Mouse (Mus musculus): ENCODE results near the gene Gm49601. TPM values are rescaled to one million over a fixed set of nuclear protein-coding genes. Genes with fewer than 3 reads are reported as not detected.

Gene Gm49601
- polyA plus RNA-seq, 1 experiment from 2014 or later = 0.67 TPM

DNA sequence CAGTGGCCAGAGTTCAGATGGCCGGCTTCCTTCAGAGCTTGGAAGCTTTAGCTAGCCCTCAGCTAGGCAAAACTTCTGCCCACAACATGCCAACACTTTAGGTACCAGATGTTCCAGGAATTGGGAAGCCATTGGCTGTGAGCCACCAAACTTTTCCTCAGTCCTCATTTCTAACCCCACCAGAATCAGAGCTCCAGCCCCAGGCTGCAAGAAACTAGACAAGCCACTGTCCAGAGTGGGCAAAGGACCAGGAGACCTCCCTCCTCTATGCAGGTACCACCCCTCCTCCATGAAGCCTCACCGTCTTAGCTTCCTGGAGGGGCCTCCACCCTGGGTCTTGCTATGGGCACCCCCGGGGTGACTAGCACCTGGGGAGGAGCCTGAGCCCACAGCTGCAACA lies 936 bp upstream of the Gm49601 start:
- peaks cover 38% of the 10 kb centered on the region for H3K27me3 ChIP-seq (ENCODE audit: control insufficient read depth, insufficient read depth, low read length)
- H3K9ac ChIP-seq (replicated peaks; ENCODE audit: low read depth, low read length) = no peak overlapping the region
- H3K4me2 ChIP-seq (replicated peaks; ENCODE audit: low read depth, low read length) = 0 out of 2 replicates have a peak overlapping the region, but pooled peaks have one; percentile 79
- peak overlapping the region; percentile 42 for H3K4me3 ChIP-seq (ENCODE audit: low read depth, low read length)
- H3K27ac ChIP-seq (ENCODE audit: low read length) = no peak overlapping the region
- H3K9me3 ChIP-seq (ENCODE audit: control insufficient read depth, low read depth, low read length) = no peaks in the 10 kb centered on the region
- H3K36me3 ChIP-seq (ENCODE audit: control insufficient read depth, insufficient read depth, low read length) = peaks cover 2% of the 10 kb centered on the region; the same call in 1 of the 2 replicates
- 50% methylated on average over 3 of the region's 3 CpGs for WGBS
- ATAC-seq (ENCODE audit: insufficient number of reproducible peaks, insufficient read depth, low FRiP score, low read depth) = no peak
- H3K4me1 ChIP-seq (ENCODE audit: control insufficient read depth, insufficient read depth, low read length) = peaks cover 20% of the 10 kb centered on the region

DNA sequence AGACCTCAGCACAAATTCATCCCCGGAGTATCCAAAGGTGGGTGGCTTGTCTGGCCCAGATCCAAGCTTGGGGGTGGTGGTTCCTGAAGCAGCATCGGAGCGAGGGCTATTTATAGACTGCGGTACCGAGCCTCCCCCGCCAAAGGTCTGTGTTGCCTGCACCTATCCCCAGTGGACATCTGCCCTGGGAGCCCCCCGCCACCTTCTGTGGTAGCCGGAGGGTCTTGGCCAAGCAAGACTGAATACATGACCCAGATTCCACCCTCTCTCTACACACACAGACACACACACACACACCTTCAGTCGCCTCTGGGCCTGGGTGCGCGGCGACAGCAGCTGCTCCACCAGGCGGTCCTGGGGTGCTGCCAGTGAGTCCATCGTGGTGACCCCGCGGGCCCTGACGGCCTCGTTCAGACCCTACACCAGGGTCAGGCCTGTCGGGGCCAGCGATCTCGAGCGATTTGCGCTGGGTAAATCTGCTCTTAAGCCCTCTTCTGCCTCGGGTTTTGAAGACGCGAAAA lies 376 bp downstream of the Gm49601 start:
- Histone ChIP-seq H3K4me1 (ENCODE audit: control insufficient read depth, insufficient read depth, low read length) (peaks cover 28% of the 10 kb centered on the region), H3K36me3 (ENCODE audit: control insufficient read depth, insufficient read depth, low read length) (peaks cover 2% of the 10 kb centered on the region; the same call in 1 of the 2 replicates), H3K4me2 (replicated peaks; ENCODE audit: low read depth, low read length) (peak overlapping the region; percentile 79), H3K9me3 (ENCODE audit: control insufficient read depth, low read depth, low read length) (no peaks in the 10 kb centered on the region), H3K9ac (replicated peaks; ENCODE audit: low read depth, low read length) (peak overlapping the region; percentile 22; the same call in 1 of the 2 replicates), H3K4me3 (ENCODE audit: low read depth, low read length) (peak overlapping the region; percentile 42), H3K27me3 (ENCODE audit: control insufficient read depth, insufficient read depth, low read length) (peaks cover 51% of the 10 kb centered on the region), H3K27ac (ENCODE audit: low read length) (no peak overlapping the region)
- 20% methylated on average over 26 of the region's 26 CpGs for WGBS
- ATAC-seq (ENCODE audit: insufficient number of reproducible peaks, insufficient read depth, low FRiP score, low read depth) = no peak

DNA sequence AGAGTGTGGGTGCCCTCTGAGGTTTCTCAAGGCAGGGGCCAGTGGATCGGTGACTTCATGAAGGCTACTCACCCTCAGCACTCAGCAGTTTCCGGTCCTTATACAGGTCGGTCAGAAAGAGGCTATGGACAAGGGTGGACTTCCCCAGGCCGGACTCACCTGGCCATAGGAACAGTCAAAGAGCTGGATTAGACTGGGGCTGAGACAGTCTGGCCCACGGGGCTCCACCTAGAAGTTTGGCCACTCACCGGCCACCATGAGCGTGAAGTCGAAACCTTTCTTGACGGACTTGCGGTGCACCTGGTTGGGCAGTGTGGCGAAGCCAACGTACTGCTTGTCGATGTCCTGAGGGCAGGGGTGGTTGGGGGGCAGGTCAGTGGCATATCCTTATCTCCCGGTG lies 1.1 kb downstream of the Gm49601 start:
- no peak for ATAC-seq (ENCODE audit: insufficient number of reproducible peaks, insufficient read depth, low FRiP score, low read depth)
- H3K4me1 ChIP-seq (ENCODE audit: control insufficient read depth, insufficient read depth, low read length) = peaks cover 28% of the 10 kb centered on the region
- peaks cover 2% of the 10 kb centered on the region; the same call in 1 of the 2 replicates for H3K36me3 ChIP-seq (ENCODE audit: control insufficient read depth, insufficient read depth, low read length)

DNA sequence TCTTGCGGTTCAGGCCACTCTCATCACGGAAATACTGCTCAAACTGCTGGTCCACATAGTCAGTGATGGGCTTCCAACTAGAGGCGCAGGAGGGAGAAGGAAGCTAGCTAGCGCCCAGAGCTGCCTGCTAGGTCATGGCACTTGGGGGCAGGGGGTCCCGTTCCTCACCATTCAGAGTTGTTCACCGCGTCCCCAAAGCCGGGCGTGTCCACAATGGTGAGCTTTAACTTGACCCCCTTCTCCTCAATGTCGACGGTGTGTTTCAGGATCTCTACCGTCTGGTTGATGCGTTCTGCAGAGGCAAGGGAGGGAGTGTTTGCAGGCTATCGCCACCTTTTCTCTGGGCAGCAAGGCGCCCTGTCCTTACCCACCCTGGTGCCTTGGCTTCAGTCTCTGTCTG lies 1.6 kb downstream of the Gm49601 start:
- H3K27ac ChIP-seq (ENCODE audit: low read length) = no peak overlapping the region
- WGBS = 56% methylated on average over 15 of the region's 15 CpGs
- peaks cover 2% of the 10 kb centered on the region; the same call in 1 of the 2 replicates for H3K36me3 ChIP-seq (ENCODE audit: control insufficient read depth, insufficient read depth, low read length)
- no peaks in the 10 kb centered on the region for H3K9me3 ChIP-seq (ENCODE audit: control insufficient read depth, low read depth, low read length)
- H3K4me2 ChIP-seq (replicated peaks; ENCODE audit: low read depth, low read length) = no peak overlapping the region
- H3K4me3 ChIP-seq (ENCODE audit: low read depth, low read length) = no peak overlapping the region
- peaks cover 28% of the 10 kb centered on the region for H3K4me1 ChIP-seq (ENCODE audit: control insufficient read depth, insufficient read depth, low read length)
- H3K9ac ChIP-seq (replicated peaks; ENCODE audit: low read depth, low read length) = no peak overlapping the region
- H3K27me3 ChIP-seq (ENCODE audit: control insufficient read depth, insufficient read depth, low read length) = peaks cover 63% of the 10 kb centered on the region
- ATAC-seq (ENCODE audit: insufficient number of reproducible peaks, insufficient read depth, low FRiP score, low read depth) = no peak

More for the DNA sequence above, 1.1 kb downstream of the Gm49601 start:
- Histone ChIP-seq H3K27me3 (ENCODE audit: control insufficient read depth, insufficient read depth, low read length) (peaks cover 58% of the 10 kb centered on the region), H3K4me3 (ENCODE audit: low read depth, low read length) (no peak overlapping the region), H3K4me2 (replicated peaks; ENCODE audit: low read depth, low read length) (no peak overlapping the region), H3K9ac (replicated peaks; ENCODE audit: low read depth, low read length) (no peak overlapping the region), H3K9me3 (ENCODE audit: control insufficient read depth, low read depth, low read length) (no peaks in the 10 kb centered on the region), H3K27ac (ENCODE audit: low read length) (no peak overlapping the region)
- 63% methylated on average over 14 of the region's 14 CpGs for WGBS

DNA sequence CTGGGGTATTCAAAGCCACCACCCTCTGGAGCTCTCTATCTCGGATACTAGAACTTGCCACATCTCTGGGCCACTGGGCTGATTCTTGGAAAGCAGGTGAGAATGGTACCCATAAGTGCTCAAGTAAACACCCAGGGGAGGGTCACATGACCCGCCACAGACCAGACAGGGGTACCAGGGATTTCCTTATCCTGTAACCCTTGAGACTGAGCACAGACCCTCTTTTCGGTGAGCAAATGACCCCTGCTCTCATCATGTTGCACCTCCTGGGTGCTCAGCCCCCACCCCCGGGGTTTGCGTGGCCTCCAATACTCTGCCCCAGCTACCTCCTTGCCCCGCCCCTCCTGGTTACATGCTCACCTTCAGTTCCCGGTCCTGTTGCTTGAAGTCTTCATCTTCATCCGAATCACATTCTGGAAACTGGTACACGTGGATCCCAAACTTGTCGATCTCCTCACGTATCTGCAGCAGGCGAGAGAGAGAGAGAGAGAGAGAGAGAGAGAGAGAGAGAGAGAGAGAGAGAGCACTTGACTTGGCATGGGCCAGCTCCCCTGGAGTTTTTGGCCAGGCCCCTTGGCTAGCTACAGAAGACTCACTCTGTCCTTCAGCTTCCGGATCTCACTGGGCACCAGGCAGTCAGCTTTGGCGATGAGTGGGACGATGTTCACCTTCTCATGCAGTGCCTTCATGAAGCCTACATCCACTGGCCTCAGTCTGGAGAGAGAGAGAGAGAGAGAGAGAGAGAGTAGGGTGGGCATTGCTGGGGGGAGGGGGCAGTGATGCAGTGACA lies 2.3 kb downstream of the Gm49601 start:
- peaks cover 25% of the 10 kb centered on the region for H3K4me1 ChIP-seq (ENCODE audit: control insufficient read depth, insufficient read depth, low read length)
- H3K27ac ChIP-seq (ENCODE audit: low read length) = no peak overlapping the region
- WGBS = 66% methylated on average over 15 of the region's 15 CpGs
- H3K4me3 ChIP-seq (ENCODE audit: low read depth, low read length) = no peak overlapping the region
- no peak overlapping the region for H3K4me2 ChIP-seq (replicated peaks; ENCODE audit: low read depth, low read length)
- H3K9me3 ChIP-seq (ENCODE audit: control insufficient read depth, low read depth, low read length) = no peaks in the 10 kb centered on the region
- ATAC-seq (ENCODE audit: insufficient number of reproducible peaks, insufficient read depth, low FRiP score, low read depth) = no peak
- peaks cover 70% of the 10 kb centered on the region for H3K27me3 ChIP-seq (ENCODE audit: control insufficient read depth, insufficient read depth, low read length)
- H3K36me3 ChIP-seq (ENCODE audit: control insufficient read depth, insufficient read depth, low read length) = peaks cover 2% of the 10 kb centered on the region; the same call in 1 of the 2 replicates
- H3K9ac ChIP-seq (replicated peaks; ENCODE audit: low read depth, low read length) = no peak overlapping the region

DNA sequence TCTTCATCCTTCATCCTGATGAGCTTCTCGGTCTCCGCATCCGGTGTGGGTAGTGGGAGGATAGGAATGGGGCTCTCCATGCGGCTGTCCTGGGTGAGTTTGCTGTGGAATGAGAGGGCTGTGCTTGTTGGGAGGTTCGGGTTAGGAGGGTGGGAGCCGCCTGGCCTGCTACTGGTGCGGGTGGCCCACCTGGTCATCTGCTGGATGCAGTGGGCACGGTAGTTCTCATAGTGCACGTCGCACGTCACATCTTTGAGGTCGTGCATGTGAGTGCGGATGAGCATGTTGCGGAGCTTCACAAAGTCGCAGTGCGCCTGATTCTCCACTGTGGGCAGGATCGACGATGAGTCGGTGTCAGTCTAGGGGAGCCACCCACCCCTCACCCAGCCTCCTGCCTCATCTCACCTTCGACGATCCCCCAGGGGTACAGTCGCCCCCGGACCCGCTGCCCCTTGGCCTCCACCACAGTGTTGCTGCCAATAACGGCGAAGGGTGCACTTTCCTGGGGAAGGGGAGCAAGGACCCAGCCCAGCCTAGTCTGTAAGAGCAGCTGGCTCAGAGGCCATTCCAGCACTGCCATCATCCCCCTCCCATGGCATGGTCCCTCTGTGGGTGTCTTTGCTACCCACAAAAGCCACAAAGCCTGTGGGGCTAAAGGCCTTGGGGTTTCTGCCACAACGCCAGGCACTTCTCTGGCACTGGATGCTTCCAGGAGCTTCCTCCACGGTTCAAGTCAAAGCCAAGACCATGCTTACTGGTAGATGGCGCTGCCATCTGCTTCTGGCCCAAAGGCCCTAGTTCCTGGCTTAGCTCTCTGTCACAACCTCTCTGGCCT lies 3.1 kb downstream of the Gm49601 start:
- WGBS = 60% methylated on average over 29 of the region's 29 CpGs
- no peak overlapping the region for H3K4me3 ChIP-seq (ENCODE audit: low read depth, low read length)
- H3K36me3 ChIP-seq (ENCODE audit: control insufficient read depth, insufficient read depth, low read length) = peaks cover 2% of the 10 kb centered on the region; the same call in 1 of the 2 replicates
- no peaks in the 10 kb centered on the region for H3K9me3 ChIP-seq (ENCODE audit: control insufficient read depth, low read depth, low read length)
- no peak overlapping the region for H3K27ac ChIP-seq (ENCODE audit: low read length)
- H3K9ac ChIP-seq (replicated peaks; ENCODE audit: low read depth, low read length) = no peak overlapping the region
- H3K27me3 ChIP-seq (ENCODE audit: control insufficient read depth, insufficient read depth, low read length) = peaks cover 71% of the 10 kb centered on the region
- peaks cover 19% of the 10 kb centered on the region for H3K4me1 ChIP-seq (ENCODE audit: control insufficient read depth, insufficient read depth, low read length)
- no peak overlapping the region for H3K4me2 ChIP-seq (replicated peaks; ENCODE audit: low read depth, low read length)
- ATAC-seq (ENCODE audit: insufficient number of reproducible peaks, insufficient read depth, low FRiP score, low read depth) = no peak

DNA sequence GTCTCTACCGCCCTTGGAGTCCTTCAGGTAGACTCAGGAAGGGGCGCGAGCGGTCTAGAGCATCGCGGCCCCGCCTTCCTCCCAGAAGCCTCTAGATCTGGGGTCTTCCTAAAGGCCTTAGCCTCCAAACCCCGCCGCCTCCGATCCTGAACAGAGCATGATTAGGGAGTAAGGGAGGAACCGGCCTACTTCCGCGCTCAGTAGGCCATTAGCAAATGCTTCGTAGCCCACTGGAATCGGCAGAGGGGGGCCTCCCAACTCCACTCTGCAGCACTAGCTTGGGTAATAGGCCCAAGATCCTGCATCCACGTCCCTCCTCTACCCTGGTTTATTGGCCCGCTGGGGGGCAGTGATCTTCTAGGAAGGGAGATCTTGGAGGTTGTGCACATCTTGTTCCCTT lies 4.2 kb downstream of the Gm49601 start, which contains the start of gene Gp1bb:
Gene Gp1bb, minus strand, starts transcription at position 385 of the 400 bp plus-strand sequence.
- Histone ChIP-seq H3K4me3 (ENCODE audit: low read depth, low read length) (peak within 1 kb of the TSS; percentile 40), H3K27ac (ENCODE audit: low read length) (no peak within 1 kb of the TSS), H3K4me1 (ENCODE audit: control insufficient read depth, insufficient read depth, low read length) (peaks cover 19% of the 10 kb centered on the region), H3K9me3 (ENCODE audit: control insufficient read depth, low read depth, low read length) (no peaks in the 10 kb centered on the region), H3K36me3 (ENCODE audit: control insufficient read depth, insufficient read depth, low read length) (peaks cover 2% of the 10 kb centered on the region; the same call in 1 of the 2 replicates), H3K4me2 (replicated peaks; ENCODE audit: low read depth, low read length) (peak within 1 kb of the TSS; percentile 88), H3K9ac (replicated peaks; ENCODE audit: low read depth, low read length) (no peak within 1 kb of the TSS), H3K27me3 (ENCODE audit: control insufficient read depth, insufficient read depth, low read length) (peaks cover 70% of the 10 kb centered on the region)
- ATAC-seq (ENCODE audit: insufficient number of reproducible peaks, insufficient read depth, low FRiP score, low read depth) = no peak
- 29% methylated on average over 17 of the region's 17 CpGs for WGBS

DNA sequence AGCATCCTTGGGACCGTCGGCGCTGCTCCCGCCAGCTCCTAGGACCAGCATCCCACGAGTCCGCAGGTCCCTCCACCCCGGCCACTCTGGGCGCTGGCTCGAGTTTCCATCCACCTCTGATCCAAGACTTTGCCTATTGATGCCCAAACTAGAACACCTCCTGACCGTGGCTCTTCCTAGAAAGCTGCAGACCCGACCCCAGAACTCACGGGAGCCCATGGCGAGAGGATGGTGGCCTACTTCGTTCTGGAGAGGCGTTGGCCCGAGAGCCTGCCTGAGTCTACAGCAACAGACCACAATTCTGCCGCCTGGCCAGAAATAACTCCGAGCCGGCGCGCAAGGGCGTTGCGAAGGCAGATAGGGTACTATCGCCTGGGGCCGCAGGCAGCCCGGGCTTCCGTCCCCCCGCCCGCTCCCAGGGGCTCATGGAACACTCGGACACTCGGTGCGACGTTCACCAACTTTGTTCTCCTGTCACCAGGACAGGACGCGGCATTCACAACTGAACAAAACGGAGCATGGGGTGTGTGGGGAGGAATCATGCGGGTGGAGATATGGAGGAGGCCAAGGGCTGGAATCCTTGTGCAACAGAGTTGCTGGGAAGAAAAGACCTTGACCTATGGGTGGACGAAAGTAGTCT lies 4.7 kb downstream of the Gm49601 start:
- peak overlapping the region; percentile 40 for H3K4me3 ChIP-seq (ENCODE audit: low read depth, low read length)
- H3K27ac ChIP-seq (ENCODE audit: low read length) = no peak overlapping the region
- H3K36me3 ChIP-seq (ENCODE audit: control insufficient read depth, insufficient read depth, low read length) = peaks cover 2% of the 10 kb centered on the region; the same call in 1 of the 2 replicates
- H3K9me3 ChIP-seq (ENCODE audit: control insufficient read depth, low read depth, low read length) = no peaks in the 10 kb centered on the region
- ATAC-seq (ENCODE audit: insufficient number of reproducible peaks, insufficient read depth, low FRiP score, low read depth) = no peak
- no peak overlapping the region for H3K9ac ChIP-seq (replicated peaks; ENCODE audit: low read depth, low read length)
- 8% methylated on average over 38 of the region's 38 CpGs for WGBS
- H3K4me1 ChIP-seq (ENCODE audit: control insufficient read depth, insufficient read depth, low read length) = peaks cover 17% of the 10 kb centered on the region
- H3K4me2 ChIP-seq (replicated peaks; ENCODE audit: low read depth, low read length) = peak overlapping the region; percentile 88
- H3K27me3 ChIP-seq (ENCODE audit: control insufficient read depth, insufficient read depth, low read length) = peaks cover 66% of the 10 kb centered on the region
